Mouse (Mus musculus): ENCODE measurements around the gene Ift122.

The Ift122 gene

GRCm38 (mm10) chr6:115891497-115892061, 38.3 kb downstream of the Ift122 start:
- DNase-seq (ENCODE audit: low spot score), result peak; percentile 67

GRCm38 (mm10) chr6:115892363-115892762, 39.1 kb downstream of the Ift122 start:
- DNase-seq (ENCODE audit: low spot score), result no peak

GRCm38 (mm10) chr6:115896346-115896745, 43.1 kb downstream of the Ift122 start:
- DNase-seq (ENCODE audit: low spot score), result no peak

- DNase-seq (ENCODE audit: low spot score), result no peak
Observed at GRCm38 (mm10) chr6:115897117-115897516, 43.8 kb downstream of the Ift122 start.

GRCm38 (mm10) chr6:115897926-115898520, 44.8 kb downstream of the Ift122 start:
- DNase-seq (ENCODE audit: low spot score), result no peak

- peak; percentile 75 for DNase-seq (ENCODE audit: low spot score)
Observed at GRCm38 (mm10) chr6:115901062-115901461, 47.8 kb downstream of the Ift122 start.

- DNase-seq (ENCODE audit: low spot score), result peak; percentile 79
Observed at GRCm38 (mm10) chr6:115901489-115901931, 48.2 kb downstream of the Ift122 start.

- DNase-seq (ENCODE audit: low spot score), result no peak
Observed at GRCm38 (mm10) chr6:115902545-115902944, 49.3 kb downstream of the Ift122 start.

- DNase-seq (ENCODE audit: low spot score), result no peak
Observed at GRCm38 (mm10) chr6:115905568-115905967, 52.3 kb downstream of the Ift122 start.

GRCm38 (mm10) chr6:115906455-115906854, 53.2 kb downstream of the Ift122 start:
- DNase-seq (ENCODE audit: low spot score), result no peak

- no peak for DNase-seq (ENCODE audit: low spot score)
Observed at GRCm38 (mm10) chr6:115906871-115907270, 53.6 kb downstream of the Ift122 start.

- DNase-seq (ENCODE audit: low spot score), result no peak
Observed at GRCm38 (mm10) chr6:115908421-115908982, 55.2 kb downstream of the Ift122 start.

GRCm38 (mm10) chr6:115909052-115909451, 55.8 kb downstream of the Ift122 start:
- DNase-seq (ENCODE audit: low spot score), result no peak

- no peak for DNase-seq (ENCODE audit: low spot score)
Observed at GRCm38 (mm10) chr6:115909940-115910339, 56.7 kb downstream of the Ift122 start.

- no peak for DNase-seq (ENCODE audit: low spot score)
Observed at GRCm38 (mm10) chr6:115911763-115912162, 58.5 kb downstream of the Ift122 start.

GRCm38 (mm10) chr6:115913482-115913881, 60.2 kb downstream of the Ift122 start:
- no peak for DNase-seq (ENCODE audit: low spot score)

GRCm38 (mm10) chr6:115914511-115915202, 61.4 kb downstream of the Ift122 start:
- peak; percentile 37 for DNase-seq (ENCODE audit: low spot score)

GRCm38 (mm10) chr6:115915601-115916445, 62.6 kb downstream of the Ift122 start:
- DNase-seq (ENCODE audit: low spot score), result peak; percentile 65

GRCm38 (mm10) chr6:115916611-115917010, 63.3 kb downstream of the Ift122 start:
- DNase-seq (ENCODE audit: low spot score), result peak; percentile 11

GRCm38 (mm10) chr6:115918615-115919014, 65.3 kb downstream of the Ift122 start:
- no peak for DNase-seq (ENCODE audit: low spot score)

- DNase-seq (ENCODE audit: low spot score), result no peak
Observed at GRCm38 (mm10) chr6:115919876-115920275, 66.6 kb downstream of the Ift122 start.

- DNase-seq (ENCODE audit: low spot score), result no peak
Observed at GRCm38 (mm10) chr6:115924829-115925228, 71.6 kb downstream of the Ift122 start.
